Mouse (Mus musculus) CH12.LX (cell line): ENCODE data around the gene Tex14.

Source experiments
- CHD1 ChIP-seq: IDR thresholded peaks from 2 replicates; pipeline ENCODE4 v1.6.1; 2012; ENCODE audit warnings: low read depth, low read length, improper control_type of control experiment, inconsistent platforms
- CTCF ChIP-seq, 2 experiments: IDR thresholded peaks in 1 of 2; conservative IDR thresholded peaks in 1 of 2; 2 replicates each; pipeline ENCODE4 v1.5.1; 2011 to 2012; ENCODE audit warnings: low read depth in 2 of 2, low read length in 2 of 2, improper control_type of control experiment in 1 of 2, inconsistent platforms in 1 of 2, mild to moderate bottlenecking in 1 of 2, moderate library complexity in 1 of 2
- E2F4 ChIP-seq: IDR thresholded peaks from 2 replicates; pipeline ENCODE4 v1.6.1; 2011; ENCODE audit warnings: low read depth, low read length, improper control_type of control experiment; ENCODE audit not compliant: insufficient replicate concordance
- EP300 ChIP-seq: IDR thresholded peaks from 2 replicates; pipeline ENCODE4 v1.6.1; 2011; ENCODE audit warnings: low read length, improper control_type of control experiment
- MAX ChIP-seq: IDR thresholded peaks from 2 replicates; pipeline ENCODE4 v1.6.1; 2011; ENCODE audit warnings: low read length, improper control_type of control experiment
- MXI1 ChIP-seq: IDR thresholded peaks from 2 replicates; pipeline ENCODE4 v1.6.1; 2011; ENCODE audit warnings: mild to moderate bottlenecking, low read depth, low read length, improper control_type of control experiment
- POLR2A ChIP-seq: IDR thresholded peaks from 2 replicates; pipeline ENCODE4 v1.6.1; 2011; ENCODE audit warnings: low read depth, mild to moderate bottlenecking, improper control_type of control experiment, low read length
- RAD21 ChIP-seq: IDR thresholded peaks from 2 replicates; pipeline ENCODE4 v1.6.1; 2011; ENCODE audit warnings: low read depth, mild to moderate bottlenecking, low read length, improper control_type of control experiment, moderate library complexity
- TBP ChIP-seq: conservative IDR thresholded peaks from 2 replicates; pipeline ENCODE4 v1.6.1; 2011; ENCODE audit warnings: low read depth, low read length, improper control_type of control experiment
- TCF12 ChIP-seq: IDR thresholded peaks from 2 replicates; pipeline ENCODE4 v1.6.1; 2014; ENCODE audit warnings: low read depth, mild to moderate bottlenecking, inconsistent platforms, low read length, improper control_type of control experiment
- USF1 ChIP-seq: IDR thresholded peaks from 2 replicates; pipeline ENCODE4 v1.6.1; 2014; ENCODE audit warnings: low read depth, mild to moderate bottlenecking, inconsistent platforms, low read length, improper control_type of control experiment
- USF2 ChIP-seq: conservative IDR thresholded peaks from 2 replicates; pipeline ENCODE4 v1.6.1; 2011; ENCODE audit warnings: low read depth, low read length, improper control_type of control experiment

GRCm38 (mm10) chr11:87561208-87561607 is 156.3 kb downstream of the Tex14 start:
- no peak for TF ChIP-seq USF1
- no peak for TF ChIP-seq CTCF (conservative IDR thresholded peaks at IDR 0.05 in 1 of 2, IDR thresholded peaks at IDR 0.05 in 1 of 2; ENCODE audit: low read depth in 2 of 2, low read length in 2 of 2)
- no peak for TF ChIP-seq MAX
- TF ChIP-seq TBP: no peak
- no peak for TF ChIP-seq USF2
- TF ChIP-seq MXI1: no peak
- TF ChIP-seq CHD1: no peak
- TF ChIP-seq POLR2A: no peak
- no peak for TF ChIP-seq EP300
- no peak for TF ChIP-seq E2F4
- TF ChIP-seq RAD21: no peak
- TF ChIP-seq TCF12: no peak
